Mouse (Mus musculus): ENCODE results near the gene D630003M21Rik. TPM values are rescaled to one million over a fixed set of nuclear protein-coding genes. Genes with fewer than 3 reads are reported as not detected.

Gene D630003M21Rik
- polyA plus RNA-seq, 1 experiment from 2014 or later: not detected

GRCm38 (mm10) chr2:158175433-158175832 is 53.6 kb downstream of the D630003M21Rik start:
- WGBS (ENCODE audit: missing documents): 0% methylated on average over 3 of the region's 3 CpGs

GRCm38 (mm10) chr2:158174958-158175357 is 54.1 kb downstream of the D630003M21Rik start:
- Histone ChIP-seq H3K36me3 (ENCODE audit: inconsistent target) (no peaks in the 10 kb centered on the region), H3K27ac (peak overlapping the region; percentile 77), H3K79me2 (ENCODE audit: inconsistent target) (no peaks in the 10 kb centered on the region), H3K4me3 (ENCODE audit: inconsistent target) (no peak overlapping the region)
- WGBS (ENCODE audit: missing documents): 14% methylated on average over 15 of the region's 15 CpGs

More at GRCm38 (mm10) chr2:158175433-158175832, 53.6 kb downstream of the D630003M21Rik start:
- Histone ChIP-seq H3K36me3 (ENCODE audit: inconsistent target) (no peaks in the 10 kb centered on the region), H3K27ac (peak overlapping the region; percentile 77), H3K79me2 (ENCODE audit: inconsistent target) (no peaks in the 10 kb centered on the region), H3K4me3 (ENCODE audit: inconsistent target) (no peak overlapping the region)

- peak overlapping the region; percentile 77 for H3K27ac ChIP-seq
- 13% methylated on average over 5 of the region's 5 CpGs for WGBS (ENCODE audit: missing documents)
- no peaks in the 10 kb centered on the region for H3K36me3 ChIP-seq (ENCODE audit: inconsistent target)
- no peaks in the 10 kb centered on the region for H3K79me2 ChIP-seq (ENCODE audit: inconsistent target)
- H3K4me3 ChIP-seq (ENCODE audit: inconsistent target): no peak overlapping the region
These were observed 54.6 kb downstream of the D630003M21Rik start for GRCm38 (mm10) chr2:158174438-158174837.

GRCm38 (mm10) chr2:158170394-158170793 is 58.6 kb downstream of the D630003M21Rik start:
- Histone ChIP-seq H3K4me3 (ENCODE audit: inconsistent target) (no peak overlapping the region), H3K27ac (no peak overlapping the region), H3K36me3 (ENCODE audit: inconsistent target) (no peaks in the 10 kb centered on the region), H3K79me2 (ENCODE audit: inconsistent target) (no peaks in the 10 kb centered on the region)
- WGBS (ENCODE audit: missing documents): 87% methylated on average over 2 of the region's 2 CpGs

GRCm38 (mm10) chr2:158169771-158170170 is 59.3 kb downstream of the D630003M21Rik start:
- 97% methylated on average over 7 of the region's 7 CpGs for WGBS (ENCODE audit: missing documents)
- Histone ChIP-seq H3K27ac (no peak overlapping the region), H3K36me3 (ENCODE audit: inconsistent target) (no peaks in the 10 kb centered on the region), H3K4me3 (ENCODE audit: inconsistent target) (no peak overlapping the region), H3K79me2 (ENCODE audit: inconsistent target) (no peaks in the 10 kb centered on the region)

GRCm38 (mm10) chr2:158169351-158169750 is 59.7 kb downstream of the D630003M21Rik start:
- H3K36me3 ChIP-seq (ENCODE audit: inconsistent target): no peaks in the 10 kb centered on the region
- H3K27ac ChIP-seq: no peak overlapping the region
- no peak overlapping the region for H3K4me3 ChIP-seq (ENCODE audit: inconsistent target)
- 89% methylated on average over 6 of the region's 6 CpGs for WGBS (ENCODE audit: missing documents)
- H3K79me2 ChIP-seq (ENCODE audit: inconsistent target): no peaks in the 10 kb centered on the region

- WGBS (ENCODE audit: missing documents): 86% methylated on average over 7 of the region's 8 CpGs
- H3K36me3 ChIP-seq (ENCODE audit: inconsistent target): no peaks in the 10 kb centered on the region
- no peak overlapping the region for H3K27ac ChIP-seq
- no peaks in the 10 kb centered on the region for H3K79me2 ChIP-seq (ENCODE audit: inconsistent target)
- H3K4me3 ChIP-seq (ENCODE audit: inconsistent target): no peak overlapping the region
These were observed 60.2 kb downstream of the D630003M21Rik start for GRCm38 (mm10) chr2:158168741-158169211.

GRCm38 (mm10) chr2:158167496-158168205 is 61.4 kb downstream of the D630003M21Rik start:
- H3K27ac ChIP-seq: peak overlapping the region; percentile 51
- H3K4me3 ChIP-seq (ENCODE audit: inconsistent target): no peak overlapping the region
- H3K79me2 ChIP-seq (ENCODE audit: inconsistent target): no peaks in the 10 kb centered on the region
- 34% methylated on average over 9 of the region's 9 CpGs for WGBS (ENCODE audit: missing documents)
- no peaks in the 10 kb centered on the region for H3K36me3 ChIP-seq (ENCODE audit: inconsistent target)

- H3K27ac ChIP-seq: peak overlapping the region; percentile 51
- WGBS (ENCODE audit: missing documents): 5% methylated on average over 7 of the region's 7 CpGs
- no peaks in the 10 kb centered on the region for H3K79me2 ChIP-seq (ENCODE audit: inconsistent target)
- no peak overlapping the region for H3K4me3 ChIP-seq (ENCODE audit: inconsistent target)
- no peaks in the 10 kb centered on the region for H3K36me3 ChIP-seq (ENCODE audit: inconsistent target)
These were observed 62.4 kb downstream of the D630003M21Rik start for GRCm38 (mm10) chr2:158166628-158167027.

GRCm38 (mm10) chr2:158165776-158166175 is 63.2 kb downstream of the D630003M21Rik start:
- no peak overlapping the region for H3K4me3 ChIP-seq (ENCODE audit: inconsistent target)
- H3K27ac ChIP-seq: no peak overlapping the region
- WGBS (ENCODE audit: missing documents): 93% methylated on average over 4 of the region's 4 CpGs
- no peaks in the 10 kb centered on the region for H3K79me2 ChIP-seq (ENCODE audit: inconsistent target)
- H3K36me3 ChIP-seq (ENCODE audit: inconsistent target): no peaks in the 10 kb centered on the region

GRCm38 (mm10) chr2:158163034-158163433 is 66.0 kb downstream of the D630003M21Rik start:
- Histone ChIP-seq H3K36me3 (ENCODE audit: inconsistent target) (no peaks in the 10 kb centered on the region), H3K79me2 (ENCODE audit: inconsistent target) (no peaks in the 10 kb centered on the region), H3K27ac (no peak overlapping the region), H3K4me3 (ENCODE audit: inconsistent target) (no peak overlapping the region)
- 40% methylated on average over 6 of the region's 6 CpGs for WGBS (ENCODE audit: missing documents)

- H3K36me3 ChIP-seq (ENCODE audit: inconsistent target): no peaks in the 10 kb centered on the region
- H3K27ac ChIP-seq: no peak overlapping the region
- 54% methylated on average over 6 of the region's 6 CpGs for WGBS (ENCODE audit: missing documents)
- no peaks in the 10 kb centered on the region for H3K79me2 ChIP-seq (ENCODE audit: inconsistent target)
- H3K4me3 ChIP-seq (ENCODE audit: inconsistent target): no peak overlapping the region
These were observed 67.3 kb downstream of the D630003M21Rik start for GRCm38 (mm10) chr2:158161761-158162160.

GRCm38 (mm10) chr2:158159376-158160235 is 69.4 kb downstream of the D630003M21Rik start:
- H3K4me3 ChIP-seq (ENCODE audit: inconsistent target): no peak overlapping the region
- peak overlapping the region; percentile 42 for H3K27ac ChIP-seq
- no peaks in the 10 kb centered on the region for H3K79me2 ChIP-seq (ENCODE audit: inconsistent target)
- WGBS (ENCODE audit: missing documents): 43% methylated on average over 7 of the region's 7 CpGs
- no peaks in the 10 kb centered on the region for H3K36me3 ChIP-seq (ENCODE audit: inconsistent target)

GRCm38 (mm10) chr2:158157654-158158053 is 71.4 kb downstream of the D630003M21Rik start:
- WGBS (ENCODE audit: missing documents): 94% methylated on average over 8 of the region's 8 CpGs
- Histone ChIP-seq H3K4me3 (ENCODE audit: inconsistent target) (no peak overlapping the region), H3K27ac (no peak overlapping the region), H3K36me3 (ENCODE audit: inconsistent target) (no peaks in the 10 kb centered on the region), H3K79me2 (ENCODE audit: inconsistent target) (no peaks in the 10 kb centered on the region)

GRCm38 (mm10) chr2:158156487-158156886 is 72.5 kb downstream of the D630003M21Rik start:
- WGBS (ENCODE audit: missing documents): 44% methylated on average over 9 of the region's 9 CpGs
- H3K79me2 ChIP-seq (ENCODE audit: inconsistent target): no peaks in the 10 kb centered on the region
- no peak overlapping the region for H3K27ac ChIP-seq
- no peaks in the 10 kb centered on the region for H3K36me3 ChIP-seq (ENCODE audit: inconsistent target)
- H3K4me3 ChIP-seq (ENCODE audit: inconsistent target): no peak overlapping the region
